Mouse (Mus musculus) neutrophil, adult 5-6 weeks (primary cell): ENCODE data around the gene Chdh. TPM values are rescaled to one million over a fixed set of nuclear protein-coding genes. Genes with fewer than 3 reads are reported as not detected.

ENCODE experiments used
- ATAC-seq: fragments of 151-379, 151-347 bp; 2 replicates; pipeline ENCODE4 v1.8.0; 2017; ENCODE audit warnings: mild to moderate bottlenecking, moderate TSS enrichment; ENCODE audit not compliant: insufficient number of reproducible peaks, poor library complexity, low FRiP score, severe bottlenecking; ENCODE audit errors: extremely low read depth
- total RNA-seq: library from RNA; stranded (forward); fragments of 200-1000 nt; gene quantifications from 2 replicates; pipeline ENCODE4 v1.2.3, GENCODE M21; 2017

The Chdh gene
- total RNA-seq, 1 experiment from 2014 or later = 0.12 TPM

- ATAC-seq = no peak
Observed at GRCm38 (mm10) chr14:30045704-30046220, 36.9 kb downstream of the Chdh start.

DNA sequence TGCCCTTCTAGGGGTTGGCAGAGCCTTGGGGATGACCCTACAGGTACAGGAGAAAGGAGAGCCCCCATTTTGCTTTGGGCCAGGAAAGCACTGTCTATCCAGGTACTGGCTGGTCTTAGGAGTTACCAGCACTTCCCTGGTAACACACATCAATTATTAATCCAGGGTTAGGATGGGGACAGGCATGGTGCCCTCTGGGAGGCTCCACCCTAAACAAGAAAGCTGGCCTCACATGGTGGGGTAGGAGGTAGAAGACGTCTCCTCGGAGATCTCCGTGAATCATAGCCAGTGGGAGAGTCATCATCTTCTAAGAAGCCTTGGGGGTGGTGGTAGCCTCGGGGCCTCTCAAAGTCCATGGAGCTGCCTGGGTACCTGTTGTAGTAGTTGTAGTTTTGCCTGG lies 38.2 kb downstream of the Chdh start:
- ATAC-seq = no peak

DNA sequence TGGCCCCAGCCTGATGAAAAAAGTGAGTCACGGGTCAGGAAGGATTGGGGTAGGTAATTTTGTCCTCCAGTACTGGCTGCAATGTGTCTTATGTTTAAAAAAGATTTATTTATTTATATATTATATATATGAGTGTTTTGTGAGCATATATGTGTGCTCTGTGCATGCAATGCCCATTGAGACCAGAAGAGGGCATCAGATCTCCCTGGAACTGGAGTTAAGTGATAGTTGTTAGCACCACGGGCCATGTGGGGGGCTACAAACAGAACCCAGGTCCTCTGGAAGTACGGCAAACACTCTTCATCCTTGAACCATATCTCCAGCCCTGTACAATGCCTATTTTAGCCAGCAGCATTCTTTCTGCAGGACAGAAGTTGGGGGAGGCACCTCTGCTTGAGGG lies 39.2 kb downstream of the Chdh start:
- ATAC-seq = no peak

DNA sequence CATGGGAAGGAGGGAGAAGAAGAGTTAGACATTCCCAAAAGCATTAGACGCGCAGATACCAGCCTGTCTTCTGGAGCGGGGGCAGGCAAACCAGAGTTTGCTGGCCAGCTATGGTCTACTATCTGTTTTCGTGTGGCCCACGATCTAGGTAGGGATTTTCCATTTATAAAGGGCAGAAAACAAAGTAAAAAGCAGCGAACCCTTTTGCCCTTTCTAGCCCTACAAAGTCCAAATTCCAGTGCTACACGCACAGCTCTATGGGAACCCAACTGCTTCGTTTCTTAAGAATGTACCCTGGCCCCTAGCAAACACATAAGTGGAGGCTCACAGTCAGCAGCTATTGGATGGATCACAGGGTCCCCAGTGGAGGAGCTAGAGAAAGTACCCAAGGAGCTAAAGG lies 41.5 kb downstream of the Chdh start:
- no peak for ATAC-seq

DNA sequence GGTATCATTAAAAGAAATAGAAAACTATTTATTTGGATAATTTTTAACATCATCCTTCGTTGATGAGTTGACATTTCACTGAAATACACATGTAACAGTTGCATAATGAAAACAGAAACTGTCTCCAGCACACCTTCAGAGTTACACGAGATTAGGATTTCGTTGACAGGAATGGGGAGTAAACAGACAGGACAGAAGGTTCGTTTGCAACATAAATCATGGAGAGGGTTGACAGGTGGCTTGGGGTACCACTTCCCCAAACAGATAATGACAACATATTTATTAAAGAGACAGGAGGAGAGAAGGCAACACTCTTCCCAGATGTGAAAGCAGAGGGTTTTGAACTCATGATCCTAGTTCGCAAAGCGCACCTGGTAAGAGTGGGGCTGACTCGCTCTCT lies 46.1 kb downstream of the Chdh start:
- ATAC-seq = no peak

DNA sequence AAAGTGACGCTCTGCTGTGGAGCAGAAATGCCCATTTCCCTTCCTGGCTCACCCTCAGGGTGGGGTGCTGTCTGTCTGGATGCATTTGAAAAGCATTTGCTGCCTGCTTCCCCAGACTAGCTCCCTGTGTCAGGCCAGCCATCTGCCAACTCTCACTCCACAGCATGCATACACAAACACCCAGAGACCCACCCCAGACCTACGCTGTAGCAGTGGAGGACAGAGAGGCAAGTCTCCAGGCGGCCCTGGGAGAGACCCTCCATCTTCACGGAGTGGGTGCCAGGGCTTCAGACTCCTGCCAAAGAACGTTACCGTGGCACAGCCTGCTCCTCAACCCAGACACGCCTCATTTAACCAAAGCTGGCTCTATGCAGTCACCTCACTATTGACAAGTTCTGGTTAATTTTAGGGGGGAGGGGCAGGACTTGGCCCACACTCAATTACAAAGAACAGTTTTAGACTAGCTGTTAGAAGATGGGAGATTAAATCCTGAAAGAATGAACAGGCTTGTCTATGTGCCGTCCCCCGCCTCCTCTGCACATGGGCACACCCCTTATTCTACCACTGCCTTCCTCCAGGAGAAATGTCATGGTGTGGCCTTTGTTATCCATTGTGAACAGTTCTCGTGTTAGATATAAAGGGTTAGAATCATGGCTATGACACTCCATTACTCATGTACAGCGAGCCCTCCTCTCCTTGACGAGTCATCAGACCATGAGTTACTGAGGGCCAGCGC lies 47.4 kb downstream of the Chdh start:
- no peak for ATAC-seq

GRCm38 (mm10) chr14:30064864-30065263 lies 56.0 kb downstream of the Chdh start:
- ATAC-seq = no peak

GRCm38 (mm10) chr14:30066752-30067151 lies 57.9 kb downstream of the Chdh start:
- no peak for ATAC-seq

- ATAC-seq = no peak
Observed at GRCm38 (mm10) chr14:30068566-30068965, 59.7 kb downstream of the Chdh start.

GRCm38 (mm10) chr14:30075268-30075887 lies 66.6 kb downstream of the Chdh start:
- ATAC-seq = no peak

DNA sequence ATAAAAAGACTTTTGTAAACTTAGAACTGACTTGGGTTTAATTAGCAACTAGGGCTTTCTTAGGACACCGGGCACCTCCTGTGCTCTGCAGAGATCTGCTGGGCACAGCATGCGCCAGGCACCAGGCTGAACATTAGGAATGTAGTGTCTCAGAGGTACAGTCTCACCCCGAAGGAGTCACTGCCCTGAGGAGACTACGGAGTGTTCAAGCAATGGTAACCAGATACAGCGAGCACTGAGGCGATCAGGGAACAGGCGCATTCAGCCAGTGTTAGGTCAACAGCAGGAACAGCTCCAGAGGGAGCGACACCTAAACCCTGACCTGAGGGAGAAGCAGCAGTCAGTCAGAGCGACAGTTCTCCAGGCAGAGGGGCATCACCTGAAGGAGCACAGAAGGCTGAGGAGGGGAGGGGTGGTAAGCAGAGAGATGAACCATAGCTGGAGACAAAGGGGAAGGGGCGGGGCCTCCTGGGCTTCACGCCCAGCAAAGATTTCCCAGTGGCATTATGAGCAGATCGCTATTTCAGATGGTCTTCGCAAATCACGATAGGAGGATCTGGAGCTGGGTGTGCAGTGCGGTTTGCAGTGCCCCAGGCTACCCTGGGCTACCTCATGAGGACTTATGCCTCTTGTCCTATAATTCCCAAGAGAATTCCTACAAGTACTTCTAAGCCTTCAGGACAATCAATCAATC lies 69.4 kb downstream of the Chdh start:
- ATAC-seq = no peak

- no peak for ATAC-seq
Observed at GRCm38 (mm10) chr14:30079729-30080128, 70.9 kb downstream of the Chdh start.

Other genes with a start within 250 kb of the Chdh start
- gene Selenok, start 40.7 kb upstream of the Chdh start, total RNA-seq = 134 and 160 TPM in 2 replicates
- gene Actr8, start 30.7 kb upstream of the Chdh start, total RNA-seq = 65.1 and 80.7 TPM in 2 replicates
- gene Il17rb, start 127 bp upstream of the Chdh start, total RNA-seq = 0.61 TPM in 1 of 2 replicates, not detected in the other